Mouse (Mus musculus) lung, postnatal 0 days (tissue): ENCODE results near the gene Tuba3b. TPM values are rescaled to one million over a fixed set of nuclear protein-coding genes. Genes with fewer than 3 reads are reported as not detected.
A peak's percentile ranks its signal among the peaks of the same experiment; 100 is the strongest.

Source experiments
- ATAC-seq: fragments of 200-750 bp; cut with Nextera tagmentation; 2 replicates; pipeline ENCODE4 v1.8.0; 2017; ENCODE audit warnings: moderate library complexity
- DNase-seq: peaks from one replicate; pipeline ENCODE4 v3.0.0-alpha.2; 2016; ENCODE audit warnings: low spot score
- H3K27ac ChIP-seq: fragments of 300-500 bp; sonication (generic); 2 replicates; pipeline ENCODE4 v1.5.1; 2014; ENCODE audit warnings: antibody characterized with exemption, mild to moderate bottlenecking, low read length, mixed read lengths
- H3K27me3 ChIP-seq: fragments of 300-500 bp; sonication (generic); replicated peaks from 2 replicates; pipeline ENCODE4 v1.6.1; 2014; ENCODE audit warnings: low read length, mixed read lengths; ENCODE audit not compliant: insufficient read depth
- H3K36me3 ChIP-seq: fragments of 300-500 bp; sonication (generic); 2 replicates; pipeline ENCODE4 v1.6.1; 2014; ENCODE audit warnings: low read length, mixed read lengths; ENCODE audit not compliant: insufficient read depth
- H3K4me1 ChIP-seq: fragments of 300-500 bp; sonication (generic); 2 replicates; pipeline ENCODE4 v1.6.1; 2014; ENCODE audit warnings: antibody characterized with exemption, low read depth, low read length, mixed read lengths; ENCODE audit not compliant: insufficient read depth
- H3K4me2 ChIP-seq: fragments of 300-500 bp; sonication (generic); replicated peaks from 2 replicates; pipeline ENCODE4 v1.6.1; 2014; ENCODE audit warnings: low read depth, mild to moderate bottlenecking, low read length, moderate library complexity, mixed read lengths
- H3K4me3 ChIP-seq: fragments of 300-500 bp; sonication (generic); 2 replicates; pipeline ENCODE4 v1.5.1; 2014; ENCODE audit warnings: low read depth, low read length
- H3K9ac ChIP-seq: fragments of 300-500 bp; sonication (generic); replicated peaks from 2 replicates; pipeline ENCODE4 v1.6.1; 2014; ENCODE audit warnings: low read depth, mild to moderate bottlenecking
- H3K9me3 ChIP-seq: fragments of 300-500 bp; sonication (generic); 2 replicates; pipeline ENCODE4 v1.6.1; 2016; ENCODE audit warnings: low read length, mixed read lengths
- CTCF ChIP-seq: IDR thresholded peaks from 2 replicates; pipeline ENCODE4 v1.5.1; 2016; ENCODE audit warnings: antibody characterized with exemption, mild to moderate bottlenecking
- EP300 ChIP-seq: IDR thresholded peaks from 2 replicates; pipeline ENCODE4 v1.6.1; 2016; ENCODE audit warnings: antibody characterized with exemption, mild to moderate bottlenecking, control low read depth
- WGBS: fragments of 180-500 bp; shearing (Covaris S2); extraction: QIAGEN DNeasy Blood & Tissue Kit; methylation state at CpG from one replicate; pipeline ENCODE4 v1.1.7; 2014; 5-methylcytosine and 5-hydroxymethylcytosine counted together
- polyA plus RNA-seq: library from polyadenylated mRNA; unstranded; fragments of >200 nt; fragmentation: Nextera tagmentation; extraction: Ambion mirVana; gene quantifications from 2 replicates; pipeline ENCODE4 v1.2.1, GENCODE M21; 2015

Tuba3b gene
- not detected in 2 replicates for polyA plus RNA-seq

GRCm38 (mm10) chr6:145615666-145616210 is at the start of gene Tuba3b:
Tuba3b (plus strand) TSS chr6:145615757.
- Histone ChIP-seq H3K27ac (no peak within 1 kb of the TSS), H3K4me2 (no peak within 1 kb of the TSS), H3K4me3 (no peak within 1 kb of the TSS), H3K9ac (no peak within 1 kb of the TSS), H3K9me3 (no peaks in the 10 kb centered on the region), H3K27me3 (no peaks in the 10 kb centered on the region), H3K4me1 (no peaks in the 10 kb centered on the region), H3K36me3 (no peaks in the 10 kb centered on the region)
- ATAC-seq (no peak), DNase-seq (no peak)
- TF ChIP-seq CTCF: no peak
- TF ChIP-seq EP300: no peak
- 97% methylated on average over 31 of the region's 31 CpGs for WGBS

GRCm38 (mm10) chr6:145567296-145567695 is 48.3 kb upstream of the Tuba3b start:
- Histone ChIP-seq H3K4me2 (no peak overlapping the region), H3K27ac (peak overlapping the region; percentile 47; the same call in 1 of the 2 replicates), H3K9ac (no peak overlapping the region), H3K4me3 (no peak overlapping the region), H3K9me3 (no peaks in the 10 kb centered on the region; the same call in 1 of the 2 replicates), H3K27me3 (no peaks in the 10 kb centered on the region), H3K36me3 (no peaks in the 10 kb centered on the region), H3K4me1 (peaks cover 12% of the 10 kb centered on the region; the same call in 1 of the 2 replicates)
- WGBS: 34% methylated on average over 8 of the region's 8 CpGs
- TF ChIP-seq EP300: peak; percentile 80
- TF ChIP-seq CTCF: no peak
- peak; percentile 76 for ATAC-seq
- DNase-seq: peak; percentile 59

- H3K4me1 ChIP-seq: peaks cover 12% of the 10 kb centered on the region; the same call in 1 of the 2 replicates
- TF ChIP-seq EP300 (no peak), CTCF (no peak)
- H3K27ac ChIP-seq: peak overlapping the region; percentile 47; the same call in 1 of the 2 replicates
- H3K27me3 ChIP-seq: no peaks in the 10 kb centered on the region
- no peak overlapping the region for H3K4me2 ChIP-seq
- DNase-seq (no peak), ATAC-seq (no peak)
- 85% methylated on average over 3 of the region's 3 CpGs for WGBS
- H3K4me3 ChIP-seq: no peak overlapping the region
- H3K9me3 ChIP-seq: no peaks in the 10 kb centered on the region; the same call in 1 of the 2 replicates
- H3K9ac ChIP-seq: no peak overlapping the region
- no peaks in the 10 kb centered on the region for H3K36me3 ChIP-seq
Measured at GRCm38 (mm10) chr6:145567832-145568231, 47.7 kb upstream of the Tuba3b start.

GRCm38 (mm10) chr6:145568701-145569100 is 46.9 kb upstream of the Tuba3b start:
- ATAC-seq (peak; percentile 86), DNase-seq (peak; percentile 74)
- no peaks in the 10 kb centered on the region for H3K27me3 ChIP-seq
- H3K4me1 ChIP-seq: peaks cover 12% of the 10 kb centered on the region; the same call in 1 of the 2 replicates
- H3K4me2 ChIP-seq: no peak overlapping the region
- no peaks in the 10 kb centered on the region for H3K36me3 ChIP-seq
- WGBS: 70% methylated on average over 3 of the region's 3 CpGs
- no peaks in the 10 kb centered on the region; the same call in 1 of the 2 replicates for H3K9me3 ChIP-seq
- H3K4me3 ChIP-seq: no peak overlapping the region
- TF ChIP-seq EP300: peak; percentile 99
- no peak for TF ChIP-seq CTCF
- peak overlapping the region; percentile 59 for H3K27ac ChIP-seq
- H3K9ac ChIP-seq: no peak overlapping the region

- TF ChIP-seq EP300: no peak
- no peak for TF ChIP-seq CTCF
- Histone ChIP-seq H3K9ac (no peak overlapping the region), H3K9me3 (no peaks in the 10 kb centered on the region), H3K36me3 (no peaks in the 10 kb centered on the region), H3K4me2 (no peak overlapping the region), H3K27ac (no peak overlapping the region), H3K27me3 (no peaks in the 10 kb centered on the region), H3K4me1 (peaks cover 7% of the 10 kb centered on the region; the same call in 1 of the 2 replicates), H3K4me3 (no peak overlapping the region)
- DNase-seq: no peak
- 72% methylated on average over 6 of the region's 6 CpGs for WGBS
- ATAC-seq: no peak
Measured at GRCm38 (mm10) chr6:145573250-145574013, 42.1 kb upstream of the Tuba3b start.

GRCm38 (mm10) chr6:145576762-145577161 is 38.8 kb upstream of the Tuba3b start:
- H3K9ac ChIP-seq: no peak overlapping the region
- no peaks in the 10 kb centered on the region for H3K27me3 ChIP-seq
- no peak for DNase-seq
- no peak overlapping the region for H3K4me3 ChIP-seq
- no peak overlapping the region for H3K27ac ChIP-seq
- H3K9me3 ChIP-seq: no peaks in the 10 kb centered on the region
- peaks cover 10% of the 10 kb centered on the region; the same call in 1 of the 2 replicates for H3K4me1 ChIP-seq
- no peaks in the 10 kb centered on the region for H3K36me3 ChIP-seq
- no peak for ATAC-seq
- no peak overlapping the region for H3K4me2 ChIP-seq
- WGBS: 88% methylated on average over 4 of the region's 4 CpGs
- no peak for TF ChIP-seq CTCF
